Mouse (Mus musculus) heart, embryonic 13.5 days (tissue): Measurements from ENCODE around the gene Bcas3. TPM values are rescaled to one million over a fixed set of nuclear protein-coding genes. Genes with fewer than 3 reads are reported as not detected.

Experiments
- ATAC-seq: fragments of 200-750 bp; cut with Nextera tagmentation; 2 replicates; pipeline ENCODE4 v1.8.0; 2017; ENCODE audit warnings: moderate TSS enrichment; ENCODE audit not compliant: insufficient number of reproducible peaks, low FRiP score, low TSS enrichment; ENCODE audit errors: extremely low read depth
- H3K27ac ChIP-seq: fragments of 300-500 bp; sonication (generic); replicated peaks from 2 replicates; pipeline ENCODE4 v1.5.1; 2015; ENCODE audit warnings: moderate library complexity, mild to moderate bottlenecking, inconsistent platforms
- H3K27me3 ChIP-seq: fragments of 300-500 bp; sonication (generic); replicated peaks from 2 replicates; pipeline ENCODE4 v1.6.1; 2015; ENCODE audit warnings: mild to moderate bottlenecking, inconsistent platforms
- H3K36me3 ChIP-seq: fragments of 300-500 bp; sonication (generic); 2 replicates; pipeline ENCODE4 v1.6.1; 2015; ENCODE audit warnings: mild to moderate bottlenecking, inconsistent platforms
- H3K4me1 ChIP-seq: fragments of 300-500 bp; sonication (generic); 2 replicates; pipeline ENCODE4 v1.6.1; 2015; ENCODE audit warnings: inconsistent platforms
- H3K4me2 ChIP-seq: fragments of 300-500 bp; sonication (generic); 2 replicates; pipeline ENCODE4 v1.6.1; 2015; ENCODE audit warnings: inconsistent platforms, mild to moderate bottlenecking, moderate library complexity
- H3K4me3 ChIP-seq: fragments of 300-500 bp; sonication (generic); 2 replicates; pipeline ENCODE4 v1.5.1; 2015; ENCODE audit warnings: moderate library complexity, mild to moderate bottlenecking, inconsistent platforms
- H3K9ac ChIP-seq: fragments of 300-500 bp; sonication (generic); 2 replicates; pipeline ENCODE4 v1.6.1; 2015; ENCODE audit warnings: inconsistent platforms, mild to moderate bottlenecking, moderate library complexity
- H3K9me3 ChIP-seq: fragments of 300-500 bp; sonication (generic); 2 replicates; pipeline ENCODE4 v1.6.1; 2016; ENCODE audit warnings: inconsistent platforms
- WGBS: fragments of 180-500 bp; shearing (Covaris S2); methylation state at CpG from one replicate; pipeline ENCODE4 v1.1.7; 2015; ENCODE audit warnings: mixed read lengths; 5-methylcytosine and 5-hydroxymethylcytosine counted together
- polyA plus RNA-seq: library from polyadenylated mRNA; unstranded; fragments of >200 nt; fragmentation: Nextera tagmentation; extraction: Ambion mirVana; gene quantifications from 2 replicates; pipeline ENCODE4 v1.2.1, GENCODE M21; 2015

The Bcas3 gene
- polyA plus RNA-seq, 1 experiment from 2014 or later: 18.3 TPM

GRCm38 (mm10) chr11:85678666-85679065 lies 325.7 kb downstream of the Bcas3 start:
- H3K9ac ChIP-seq: no peak overlapping the region
- H3K36me3 ChIP-seq: no peaks in the 10 kb centered on the region
- H3K27me3 ChIP-seq: peaks cover 14% of the 10 kb centered on the region
- H3K27ac ChIP-seq: no peak overlapping the region
- no peak overlapping the region for H3K4me3 ChIP-seq
- no peak overlapping the region for H3K4me2 ChIP-seq
- H3K9me3 ChIP-seq: no peaks in the 10 kb centered on the region
- ATAC-seq: no peak
- WGBS: 81% methylated on average over 5 of the region's 5 CpGs
- peaks cover 20% of the 10 kb centered on the region for H3K4me1 ChIP-seq

DNA sequence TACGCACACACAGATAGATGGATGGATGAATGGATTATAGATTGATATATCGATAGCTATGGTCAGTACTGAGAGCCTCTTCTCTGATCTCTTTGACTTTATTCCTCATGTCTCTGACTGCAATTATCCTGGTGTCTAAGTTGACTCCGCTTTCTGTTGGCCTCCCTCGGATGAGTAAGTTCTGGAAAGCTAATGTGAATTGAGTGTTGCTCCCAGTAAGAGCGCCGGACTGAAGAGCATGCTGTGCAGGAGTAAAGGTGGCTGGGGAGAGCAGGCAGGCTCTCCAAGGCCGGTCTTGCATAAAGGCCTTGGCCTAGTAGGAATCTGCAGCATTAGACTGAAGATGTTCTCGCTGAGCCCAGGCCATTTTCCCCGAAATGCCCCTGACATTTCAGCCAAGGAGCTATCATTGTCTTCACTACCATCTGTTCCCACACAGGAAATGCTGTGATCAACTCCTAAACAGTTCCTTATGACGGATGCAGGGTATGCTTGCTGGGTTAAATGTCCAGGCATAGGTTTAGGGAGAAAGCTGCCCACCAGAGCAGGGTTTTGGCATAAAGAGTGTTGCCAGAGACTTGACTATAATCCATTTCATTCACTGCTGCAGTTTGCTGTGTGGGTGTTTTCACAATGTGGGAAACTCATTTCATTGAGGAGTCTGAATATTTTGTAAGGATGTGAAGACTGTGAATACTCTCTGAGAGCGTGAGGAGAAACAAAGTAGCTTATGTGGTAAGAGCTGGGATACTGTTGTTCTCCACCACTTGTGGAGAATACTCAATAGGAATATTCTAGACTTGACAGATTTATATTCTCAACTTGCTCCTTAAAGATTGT lies 328.8 kb downstream of the Bcas3 start:
- Histone ChIP-seq H3K4me3 (no peak overlapping the region), H3K4me2 (no peak overlapping the region), H3K27me3 (peaks cover 15% of the 10 kb centered on the region), H3K9me3 (no peaks in the 10 kb centered on the region), H3K36me3 (no peaks in the 10 kb centered on the region), H3K27ac (no peak overlapping the region), H3K4me1 (peaks cover 8% of the 10 kb centered on the region), H3K9ac (no peak overlapping the region)
- 81% methylated on average over 11 of the region's 11 CpGs for WGBS
- no peak for ATAC-seq

DNA sequence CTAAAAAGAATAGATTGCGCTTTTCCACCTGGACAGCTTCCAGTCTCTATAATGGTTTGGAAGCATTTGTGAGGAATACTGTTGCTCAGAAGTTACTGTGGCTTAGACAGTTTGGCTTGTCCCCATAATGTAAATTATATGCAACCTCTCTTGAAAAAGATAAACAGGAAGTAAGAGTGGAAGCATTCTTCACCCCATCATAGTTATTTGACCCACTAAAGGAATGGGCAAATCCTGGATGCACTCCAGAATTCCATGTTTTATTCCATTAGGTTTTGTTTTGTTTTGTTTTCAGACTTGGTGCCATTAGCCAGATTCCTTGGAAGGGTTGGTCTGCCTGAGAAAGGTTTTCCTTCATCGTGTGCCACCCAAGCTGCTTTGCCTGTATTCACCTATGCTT lies 332.0 kb downstream of the Bcas3 start:
- no peak for ATAC-seq
- Histone ChIP-seq H3K9ac (no peak overlapping the region), H3K27ac (no peak overlapping the region), H3K4me2 (no peak overlapping the region), H3K4me3 (no peak overlapping the region), H3K36me3 (no peaks in the 10 kb centered on the region), H3K4me1 (peaks cover 19% of the 10 kb centered on the region), H3K27me3 (peaks cover 25% of the 10 kb centered on the region), H3K9me3 (no peaks in the 10 kb centered on the region)
- 77% methylated on average over 2 of the region's 2 CpGs for WGBS

GRCm38 (mm10) chr11:85687816-85688439 lies 335.0 kb downstream of the Bcas3 start:
- H3K4me2 ChIP-seq: peak overlapping the region; percentile 16
- no peak for ATAC-seq
- peaks cover 17% of the 10 kb centered on the region for H3K27me3 ChIP-seq
- WGBS: 14% methylated on average over 8 of the region's 8 CpGs
- no peak overlapping the region for H3K27ac ChIP-seq
- H3K9ac ChIP-seq: no peak overlapping the region
- H3K36me3 ChIP-seq: no peaks in the 10 kb centered on the region
- peaks cover 25% of the 10 kb centered on the region for H3K4me1 ChIP-seq
- no peaks in the 10 kb centered on the region for H3K9me3 ChIP-seq
- no peak overlapping the region for H3K4me3 ChIP-seq

- no peak for ATAC-seq
- Histone ChIP-seq H3K36me3 (no peaks in the 10 kb centered on the region), H3K9ac (0 out of 2 replicates have a peak overlapping the region, but pooled peaks have one; percentile 10), H3K27me3 (peaks cover 17% of the 10 kb centered on the region), H3K4me3 (no peak overlapping the region), H3K27ac (no peak overlapping the region), H3K9me3 (no peaks in the 10 kb centered on the region), H3K4me1 (peaks cover 25% of the 10 kb centered on the region), H3K4me2 (peak overlapping the region; percentile 16; the same call in 1 of the 2 replicates)
- WGBS: 44% methylated on average over 6 of the region's 6 CpGs
These were observed 335.5 kb downstream of the Bcas3 start for GRCm38 (mm10) chr11:85688440-85688838.

GRCm38 (mm10) chr11:85689226-85689625 lies 336.3 kb downstream of the Bcas3 start:
- H3K9ac ChIP-seq: no peak overlapping the region
- no peaks in the 10 kb centered on the region for H3K9me3 ChIP-seq
- 81% methylated on average over 5 of the region's 5 CpGs for WGBS
- ATAC-seq: no peak
- no peak overlapping the region for H3K27ac ChIP-seq
- no peak overlapping the region for H3K4me3 ChIP-seq
- H3K4me2 ChIP-seq: no peak overlapping the region
- H3K36me3 ChIP-seq: no peaks in the 10 kb centered on the region
- peaks cover 14% of the 10 kb centered on the region; the same call in 1 of the 2 replicates for H3K27me3 ChIP-seq
- peaks cover 26% of the 10 kb centered on the region for H3K4me1 ChIP-seq

- H3K4me1 ChIP-seq: peaks cover 45% of the 10 kb centered on the region
- H3K9ac ChIP-seq: no peak overlapping the region
- no peak overlapping the region for H3K4me3 ChIP-seq
- ATAC-seq: no peak
- WGBS: 53% methylated on average over 5 of the region's 5 CpGs
- peaks cover 19% of the 10 kb centered on the region; the same call in 1 of the 2 replicates for H3K27me3 ChIP-seq
- H3K36me3 ChIP-seq: no peaks in the 10 kb centered on the region
- no peak overlapping the region for H3K4me2 ChIP-seq
- no peaks in the 10 kb centered on the region for H3K9me3 ChIP-seq
- H3K27ac ChIP-seq: no peak overlapping the region
These were observed 338.3 kb downstream of the Bcas3 start for GRCm38 (mm10) chr11:85691285-85691684.

DNA sequence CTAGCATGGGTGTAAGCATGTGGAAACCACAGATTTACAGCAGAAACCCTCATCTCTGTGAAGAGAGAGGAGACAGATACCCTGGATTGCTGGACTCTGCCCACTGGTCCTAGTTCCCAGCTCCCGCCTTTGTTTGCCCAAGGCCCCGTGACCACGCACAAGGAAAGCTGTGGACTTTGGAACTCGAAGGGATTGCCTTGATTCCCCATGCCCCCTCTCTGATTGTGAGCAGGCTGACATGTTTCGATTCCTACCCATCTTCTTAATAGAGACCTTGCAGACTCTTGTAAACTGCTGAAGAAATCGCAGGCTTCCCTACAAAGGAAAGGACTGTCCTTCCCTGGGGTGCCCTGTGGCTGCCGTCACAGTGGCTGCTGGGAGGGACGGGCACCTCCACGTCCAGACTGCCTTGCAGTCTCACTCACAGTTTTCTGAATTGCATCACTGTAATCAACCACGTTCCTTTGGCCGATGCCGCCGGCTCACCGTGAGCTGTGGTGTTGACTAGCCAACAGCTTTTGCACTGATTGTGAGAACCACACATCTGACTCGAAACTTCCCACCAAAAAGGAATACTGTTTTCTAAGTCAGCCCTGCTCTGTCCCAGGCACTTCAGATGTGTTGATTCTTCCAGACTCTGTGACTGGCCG lies 342.8 kb downstream of the Bcas3 start:
- H3K9ac ChIP-seq: peak overlapping the region; percentile 30; the same call in 1 of the 2 replicates
- H3K9me3 ChIP-seq: no peaks in the 10 kb centered on the region
- H3K4me1 ChIP-seq: peaks cover 47% of the 10 kb centered on the region
- WGBS: 39% methylated on average over 16 of the region's 16 CpGs
- H3K4me2 ChIP-seq: peak overlapping the region; percentile 49
- no peak overlapping the region for H3K4me3 ChIP-seq
- no peaks in the 10 kb centered on the region for H3K36me3 ChIP-seq
- no peak overlapping the region; the same call in 1 of the 2 replicates for H3K27ac ChIP-seq
- no peak for ATAC-seq
- peaks cover 9% of the 10 kb centered on the region; the same call in 1 of the 2 replicates for H3K27me3 ChIP-seq

DNA sequence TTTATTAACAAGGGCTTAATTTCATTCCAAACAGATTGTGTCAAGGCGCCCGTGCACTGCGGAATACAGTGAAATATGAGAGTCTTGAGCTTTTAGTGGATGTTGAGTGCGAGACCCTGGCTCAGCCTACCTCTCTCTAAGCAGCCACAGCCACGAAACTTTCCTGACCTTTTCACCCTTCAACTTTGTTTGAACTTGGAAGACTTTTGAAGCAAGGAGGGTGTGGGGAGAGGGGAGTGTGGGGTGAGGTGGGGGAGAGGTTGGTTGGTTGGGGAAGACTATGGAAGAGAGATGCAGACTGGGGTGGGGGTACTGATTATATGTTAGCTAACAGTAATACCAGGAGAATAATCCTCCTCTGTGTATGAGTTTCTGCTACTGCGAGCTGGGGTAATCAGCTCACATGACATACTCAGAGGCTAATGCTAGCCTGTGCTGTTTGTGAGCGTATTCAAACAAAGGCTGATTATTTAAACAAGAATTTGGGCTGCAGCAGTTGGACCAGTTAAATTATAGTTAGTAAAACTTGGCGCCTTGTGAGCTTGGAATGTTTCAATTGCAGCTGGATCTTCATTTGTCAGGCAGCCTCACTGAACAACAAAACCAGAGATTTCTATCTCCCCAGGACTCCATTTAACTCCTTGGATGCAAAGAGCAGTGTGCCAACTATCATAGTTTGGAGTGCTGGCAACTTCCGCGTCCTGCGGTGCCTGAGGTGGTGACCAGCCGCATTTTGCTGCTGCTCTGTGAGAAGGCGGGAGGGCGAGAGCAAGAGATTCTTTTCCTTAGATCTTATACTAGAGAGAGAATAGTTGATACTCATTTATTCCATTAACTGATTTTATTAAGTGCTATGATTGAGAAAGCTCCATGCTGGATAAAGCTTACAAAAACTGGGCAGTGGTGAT lies 343.8 kb downstream of the Bcas3 start:
- WGBS: 53% methylated on average over 14 of the region's 14 CpGs
- Histone ChIP-seq H3K4me3 (no peak overlapping the region), H3K9ac (no peak overlapping the region), H3K4me2 (peak overlapping the region; percentile 49), H3K27ac (0 out of 2 replicates have a peak overlapping the region, but pooled peaks have one; percentile 29), H3K36me3 (no peaks in the 10 kb centered on the region), H3K27me3 (peaks cover 9% of the 10 kb centered on the region; the same call in 1 of the 2 replicates), H3K4me1 (peaks cover 41% of the 10 kb centered on the region), H3K9me3 (no peaks in the 10 kb centered on the region)
- no peak for ATAC-seq

DNA sequence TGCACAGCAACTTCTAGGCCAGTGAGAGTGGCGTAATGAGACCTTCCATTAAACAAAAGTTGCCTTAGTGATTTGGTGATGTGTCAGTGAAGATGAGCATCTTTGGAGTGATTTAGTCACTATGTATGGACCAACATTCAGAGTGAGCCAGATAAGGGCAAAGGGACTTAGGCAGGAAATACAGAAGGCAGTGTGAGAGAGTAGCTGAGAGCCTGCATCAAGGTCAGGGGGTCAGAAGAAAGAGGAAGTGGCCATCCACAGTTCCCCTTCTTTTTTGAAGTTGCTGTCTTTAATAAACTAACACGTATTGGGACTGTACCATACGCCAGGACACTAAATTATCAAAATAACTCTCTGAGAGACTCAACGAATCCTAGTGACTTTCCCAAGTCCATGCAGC lies 344.5 kb downstream of the Bcas3 start:
- H3K4me1 ChIP-seq: peaks cover 41% of the 10 kb centered on the region
- 76% methylated on average over 4 of the region's 4 CpGs for WGBS
- H3K4me2 ChIP-seq: no peak overlapping the region
- H3K9ac ChIP-seq: no peak overlapping the region
- H3K27ac ChIP-seq: no peak overlapping the region
- H3K9me3 ChIP-seq: no peaks in the 10 kb centered on the region
- H3K27me3 ChIP-seq: peaks cover 9% of the 10 kb centered on the region; the same call in 1 of the 2 replicates
- ATAC-seq: no peak
- no peak overlapping the region for H3K4me3 ChIP-seq
- H3K36me3 ChIP-seq: no peaks in the 10 kb centered on the region
